Mouse (Mus musculus) myocyte (in vitro differentiated cells): ENCODE data around the gene Adcy9. TPM values are rescaled to one million over a fixed set of nuclear protein-coding genes. Genes with fewer than 3 reads are reported as not detected.
A peak's percentile ranks its signal among the peaks of the same experiment; 100 is the strongest.

ENCODE experiments used
- H3K27me3 ChIP-seq: one replicate; pipeline ENCODE4 v1.6.1; 2011; ENCODE audit not compliant: control insufficient read depth, insufficient read depth, insufficient read length
- H3K36me3 ChIP-seq: one replicate; pipeline ENCODE4 v1.6.1; 2011; ENCODE audit not compliant: control insufficient read depth, insufficient read depth
- H3K4me2 ChIP-seq: one replicate; pipeline ENCODE4 v1.6.1; 2011; ENCODE audit warnings: low read depth, control low read depth
- H3K4me3 ChIP-seq: one replicate; pipeline ENCODE4 v1.5.1; 2011; ENCODE audit warnings: mild to moderate bottlenecking, control low read depth, moderate library complexity
- H3K79me2 ChIP-seq: one replicate; pipeline ENCODE4 v1.6.1; 2011; ENCODE audit not compliant: control insufficient read depth, insufficient read depth
- H3ac ChIP-seq: one replicate; pipeline ENCODE4 v1.6.1; 2011; ENCODE audit not compliant: control insufficient read depth, insufficient read length
- CEBPB ChIP-seq: IDR thresholded peaks from 2 replicates; pipeline ENCODE4 v1.6.1; 2011; ENCODE audit warnings: mild to moderate bottlenecking, moderate library complexity; ENCODE audit not compliant: poor library complexity, insufficient read depth, severe bottlenecking
- E2F4 ChIP-seq: IDR thresholded peaks from one replicate; pipeline ENCODE4 v1.6.1; 2011; ENCODE audit warnings: mild to moderate bottlenecking, control low read depth, moderate library complexity; ENCODE audit not compliant: insufficient read depth
- MAX ChIP-seq: IDR thresholded peaks from one replicate; pipeline ENCODE4 v1.6.1; 2011; ENCODE audit warnings: low read depth, mild to moderate bottlenecking, control low read depth
- MYOD1 ChIP-seq, 3 experiments: IDR thresholded peaks; one replicate each; pipeline ENCODE4 v1.6.1; 2011; ENCODE audit warnings: control low read depth in 2 of 3, low read depth in 2 of 3, mild to moderate bottlenecking in 2 of 3, moderate library complexity in 1 of 3; ENCODE audit not compliant: insufficient read length in 2 of 3, control insufficient read depth in 1 of 3
- MYOG ChIP-seq, 3 experiments: IDR thresholded peaks; one replicate each; pipeline ENCODE4 v1.6.1; 2011; ENCODE audit warnings: control low read depth in 2 of 3, low read depth in 2 of 3, mild to moderate bottlenecking in 2 of 3; ENCODE audit not compliant: insufficient read length in 2 of 3, control insufficient read depth in 1 of 3, insufficient read depth in 1 of 3
- POLR2A ChIP-seq: IDR thresholded peaks from one replicate; pipeline ENCODE4 v1.6.1; 2011; ENCODE audit warnings: low read depth, mild to moderate bottlenecking, control low read depth, moderate library complexity; ENCODE audit not compliant: insufficient read length
- POLR2AphosphoS2 ChIP-seq: IDR thresholded peaks from one replicate; pipeline ENCODE4 v1.6.1; 2011; ENCODE audit warnings: low read depth, control low read depth; ENCODE audit not compliant: insufficient read length
- REST ChIP-seq: IDR thresholded peaks from one replicate; pipeline ENCODE4 v1.6.1; 2011; ENCODE audit warnings: mild to moderate bottlenecking, control low read depth, moderate library complexity; ENCODE audit not compliant: insufficient read depth, insufficient read length
- SRF ChIP-seq: IDR thresholded peaks from one replicate; pipeline ENCODE4 v1.6.1; 2011; ENCODE audit warnings: low read depth; ENCODE audit not compliant: control insufficient read depth, insufficient read length
- TCF12 ChIP-seq: IDR thresholded peaks from one replicate; pipeline ENCODE4 v1.6.1; 2011; ENCODE audit warnings: mild to moderate bottlenecking, control low read depth; ENCODE audit not compliant: poor library complexity, insufficient read depth, severe bottlenecking
- TCF3 ChIP-seq: IDR thresholded peaks from one replicate; pipeline ENCODE4 v1.6.1; 2011; ENCODE audit warnings: low read depth, control low read depth; ENCODE audit not compliant: insufficient read length
- USF1 ChIP-seq: IDR thresholded peaks from one replicate; pipeline ENCODE4 v1.6.1; 2011; ENCODE audit warnings: low read depth, mild to moderate bottlenecking, control low read depth, moderate library complexity
- polyA plus RNA-seq: library from polyadenylated mRNA; unstranded; fragments of >200 nt; fragmentation: generic; extraction: Trizol; gene quantifications from one replicate; pipeline ENCODE4 v1.2.1, GENCODE M21; 2012; ENCODE audit warnings: missing spikeins

Gene Adcy9
- polyA plus RNA-seq, 1 experiment: 4.6 TPM

GRCm38 (mm10) chr16:4293259-4293658 is 127.0 kb downstream of the Adcy9 start:
- H3K4me2 ChIP-seq: no peak overlapping the region

GRCm38 (mm10) chr16:4289507-4289906 is 130.8 kb downstream of the Adcy9 start:
- Histone ChIP-seq H3K4me2 (no peak overlapping the region), H3K36me3 (no peaks in the 10 kb centered on the region), H3K79me2 (no peaks in the 10 kb centered on the region), H3K4me3 (no peak overlapping the region), H3ac (no peak overlapping the region), H3K27me3 (no peaks in the 10 kb centered on the region)
- TF ChIP-seq MYOD1 (IDR thresholded peaks at IDR 0.05; ENCODE audit: control insufficient read depth in 1 of 3, insufficient read length in 2 of 3, low read depth in 2 of 3) (no peak), MAX (no peak)

More at GRCm38 (mm10) chr16:4293259-4293658, 127.0 kb downstream of the Adcy9 start:
- no peaks in the 10 kb centered on the region for H3K27me3 ChIP-seq
- H3K36me3 ChIP-seq: no peaks in the 10 kb centered on the region
- H3K79me2 ChIP-seq: no peaks in the 10 kb centered on the region
- no peak overlapping the region for H3K4me3 ChIP-seq
- no peak overlapping the region for H3ac ChIP-seq
- TF ChIP-seq TCF3: no peak
- TF ChIP-seq USF1: no peak
- no peak for TF ChIP-seq CEBPB
- TF ChIP-seq MYOG (IDR thresholded peaks at IDR 0.05; ENCODE audit: control insufficient read depth in 1 of 3, insufficient read depth in 1 of 3, insufficient read length in 2 of 3, low read depth in 2 of 3): no peak
- no peak for TF ChIP-seq TCF12
- no peak for TF ChIP-seq MAX
- TF ChIP-seq E2F4: no peak
- no peak for TF ChIP-seq POLR2A
- no peak for TF ChIP-seq MYOD1 (IDR thresholded peaks at IDR 0.05; ENCODE audit: control insufficient read depth in 1 of 3, insufficient read length in 2 of 3, low read depth in 2 of 3)
- no peak for TF ChIP-seq SRF
- TF ChIP-seq REST: no peak
- no peak for TF ChIP-seq POLR2AphosphoS2

- Histone ChIP-seq H3K4me2 (no peak overlapping the region), H3K27me3 (no peaks in the 10 kb centered on the region), H3K36me3 (no peaks in the 10 kb centered on the region), H3K4me3 (no peak overlapping the region), H3ac (no peak overlapping the region), H3K79me2 (no peaks in the 10 kb centered on the region)
- TF ChIP-seq TCF3 (no peak), MYOD1 (IDR thresholded peaks at IDR 0.05; ENCODE audit: control insufficient read depth in 1 of 3, insufficient read length in 2 of 3, low read depth in 2 of 3) (no peak), POLR2AphosphoS2 (no peak), SRF (no peak), MAX (no peak), E2F4 (no peak), MYOG (IDR thresholded peaks at IDR 0.05; ENCODE audit: control insufficient read depth in 1 of 3, insufficient read depth in 1 of 3, insufficient read length in 2 of 3, low read depth in 2 of 3) (no peak), REST (no peak), TCF12 (no peak), POLR2A (no peak), USF1 (no peak), CEBPB (no peak)
Measured at GRCm38 (mm10) chr16:4286593-4286992, 133.7 kb downstream of the Adcy9 start.

- no peak overlapping the region for H3K4me2 ChIP-seq
- no peak overlapping the region for H3K4me3 ChIP-seq
- no peak overlapping the region for H3ac ChIP-seq
- H3K79me2 ChIP-seq: no peaks in the 10 kb centered on the region
- H3K27me3 ChIP-seq: no peaks in the 10 kb centered on the region
- TF ChIP-seq MYOG (IDR thresholded peaks at IDR 0.05; ENCODE audit: control insufficient read depth in 1 of 3, insufficient read depth in 1 of 3, insufficient read length in 2 of 3, low read depth in 2 of 3): peak; percentile 42 to 91 (median 80)
- TF ChIP-seq USF1: no peak
- peak; percentile 16 for TF ChIP-seq TCF3
- no peak for TF ChIP-seq POLR2A
- TF ChIP-seq TCF12: no peak
- TF ChIP-seq MYOD1 (IDR thresholded peaks at IDR 0.05; ENCODE audit: control insufficient read depth in 1 of 3, insufficient read length in 2 of 3, low read depth in 2 of 3): peak in 2 of 3 experiments; percentile 85 to 89
- no peaks in the 10 kb centered on the region for H3K36me3 ChIP-seq
Measured at GRCm38 (mm10) chr16:4285257-4285656, 135.0 kb downstream of the Adcy9 start.

- no peak overlapping the region for H3K4me3 ChIP-seq
Measured at GRCm38 (mm10) chr16:4283267-4283851, 136.9 kb downstream of the Adcy9 start.

More at GRCm38 (mm10) chr16:4283267-4283851, 136.9 kb downstream of the Adcy9 start:
- no peak overlapping the region for H3ac ChIP-seq
- H3K27me3 ChIP-seq: no peaks in the 10 kb centered on the region
- no peak overlapping the region for H3K4me2 ChIP-seq
- H3K36me3 ChIP-seq: no peaks in the 10 kb centered on the region
- no peak for TF ChIP-seq REST
- TF ChIP-seq TCF3: no peak
- TF ChIP-seq POLR2AphosphoS2: no peak
- no peaks in the 10 kb centered on the region for H3K79me2 ChIP-seq
